Mouse (Mus musculus) midbrain, embryonic 12.5 days (tissue): ENCODE measurements around the gene Arhgap24. TPM values are rescaled to one million over a fixed set of nuclear protein-coding genes. Genes with fewer than 3 reads are reported as not detected.

ENCODE experiments used
- ATAC-seq: fragments of 200-750 bp; cut with Nextera tagmentation; 2 replicates; pipeline ENCODE4 v1.8.0; 2017; ENCODE audit warnings: low read depth, moderate TSS enrichment, moderate library complexity; ENCODE audit not compliant: low FRiP score
- H3K27ac ChIP-seq: fragments of 300-500 bp; sonication (generic); replicated peaks from 2 replicates; pipeline ENCODE4 v1.5.1; 2016; ENCODE audit warnings: mild to moderate bottlenecking
- H3K27me3 ChIP-seq: fragments of 300-500 bp; sonication (generic); 2 replicates; pipeline ENCODE4 v1.6.1; 2016; ENCODE audit warnings: mild to moderate bottlenecking
- H3K36me3 ChIP-seq: fragments of 300-500 bp; sonication (generic); 2 replicates; pipeline ENCODE4 v1.6.1; 2016
- H3K4me1 ChIP-seq: fragments of 300-500 bp; sonication (generic); 2 replicates; pipeline ENCODE4 v1.6.1; 2016
- H3K4me2 ChIP-seq: fragments of 300-500 bp; sonication (generic); replicated peaks from 2 replicates; pipeline ENCODE4 v1.6.1; 2016; ENCODE audit warnings: mild to moderate bottlenecking, moderate library complexity
- H3K4me3 ChIP-seq: fragments of 300-500 bp; sonication (generic); 2 replicates; pipeline ENCODE4 v1.5.1; 2016; ENCODE audit warnings: mild to moderate bottlenecking
- H3K9ac ChIP-seq: fragments of 300-500 bp; sonication (generic); replicated peaks from 2 replicates; pipeline ENCODE4 v1.6.1; 2016; ENCODE audit warnings: mild to moderate bottlenecking, moderate library complexity
- H3K9me3 ChIP-seq: fragments of 300-500 bp; sonication (generic); 2 replicates; pipeline ENCODE4 v1.6.1; 2016; ENCODE audit warnings: mild to moderate bottlenecking
- WGBS: fragments of 180-500 bp; shearing (Covaris S2); methylation state at CpG from one replicate; pipeline ENCODE4 v1.1.7; 2016; 5-methylcytosine and 5-hydroxymethylcytosine counted together
- polyA plus RNA-seq: library from polyadenylated mRNA; unstranded; fragments of >200 nt; fragmentation: Nextera tagmentation; extraction: Ambion mirVana; gene quantifications from 2 replicates; pipeline ENCODE4 v1.2.1, GENCODE M21; 2016

The Arhgap24 gene
- polyA plus RNA-seq, 1 experiment from 2014 or later: 5.7 TPM

DNA sequence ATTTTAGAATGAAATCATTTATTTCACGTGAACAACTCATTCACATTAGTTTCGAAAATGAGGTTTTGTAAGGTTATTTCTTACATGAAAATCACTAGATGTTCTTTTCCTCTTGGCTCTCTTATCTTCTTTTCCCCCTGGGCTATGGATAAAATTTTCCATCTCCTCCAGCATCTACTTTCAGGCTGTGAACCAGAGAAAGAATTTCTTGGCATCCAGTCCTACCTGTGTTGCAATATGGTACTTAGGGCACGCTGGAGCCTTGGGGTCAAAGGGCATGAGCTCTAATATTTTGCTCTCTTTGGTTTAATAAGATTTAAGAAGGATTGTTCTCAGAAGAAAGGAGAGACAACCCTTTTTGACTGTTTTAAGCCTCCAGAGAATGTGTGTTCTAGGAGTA lies 132.4 kb downstream of the Arhgap24 start:
- H3K4me3 ChIP-seq: no peak overlapping the region
- H3K36me3 ChIP-seq: no peaks in the 10 kb centered on the region
- H3K9me3 ChIP-seq: no peaks in the 10 kb centered on the region
- no peak overlapping the region for H3K27ac ChIP-seq
- no peak overlapping the region for H3K9ac ChIP-seq
- no peak for ATAC-seq
- H3K4me2 ChIP-seq: no peak overlapping the region
- 83% methylated on average over 3 of the region's 3 CpGs for WGBS
- H3K27me3 ChIP-seq: no peaks in the 10 kb centered on the region
- H3K4me1 ChIP-seq: no peaks in the 10 kb centered on the region

DNA sequence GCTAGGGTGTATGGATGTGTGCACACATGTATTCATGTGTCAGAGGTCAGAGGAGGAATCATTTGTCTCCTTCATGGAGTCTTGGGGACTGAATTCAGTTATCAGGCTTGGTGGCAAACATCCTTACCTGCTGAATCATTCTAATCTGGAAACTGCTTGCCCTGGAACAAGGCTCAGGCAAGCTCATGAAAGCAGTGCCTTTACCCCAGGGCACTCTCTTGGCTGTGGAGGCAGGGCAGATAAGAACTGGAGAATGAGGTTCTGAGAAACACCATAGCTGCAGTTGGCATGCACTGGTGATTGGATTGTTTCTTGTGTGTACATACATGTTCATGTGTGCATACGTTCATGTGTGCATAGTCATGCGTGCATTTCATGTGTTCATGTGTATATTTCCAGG lies 132.9 kb downstream of the Arhgap24 start:
- H3K4me1 ChIP-seq: no peaks in the 10 kb centered on the region
- no peaks in the 10 kb centered on the region for H3K36me3 ChIP-seq
- WGBS: 91% methylated on average over 2 of the region's 2 CpGs
- H3K9ac ChIP-seq: no peak overlapping the region
- no peaks in the 10 kb centered on the region for H3K27me3 ChIP-seq
- H3K27ac ChIP-seq: no peak overlapping the region
- H3K4me2 ChIP-seq: no peak overlapping the region
- no peaks in the 10 kb centered on the region for H3K9me3 ChIP-seq
- no peak for ATAC-seq
- no peak overlapping the region for H3K4me3 ChIP-seq

DNA sequence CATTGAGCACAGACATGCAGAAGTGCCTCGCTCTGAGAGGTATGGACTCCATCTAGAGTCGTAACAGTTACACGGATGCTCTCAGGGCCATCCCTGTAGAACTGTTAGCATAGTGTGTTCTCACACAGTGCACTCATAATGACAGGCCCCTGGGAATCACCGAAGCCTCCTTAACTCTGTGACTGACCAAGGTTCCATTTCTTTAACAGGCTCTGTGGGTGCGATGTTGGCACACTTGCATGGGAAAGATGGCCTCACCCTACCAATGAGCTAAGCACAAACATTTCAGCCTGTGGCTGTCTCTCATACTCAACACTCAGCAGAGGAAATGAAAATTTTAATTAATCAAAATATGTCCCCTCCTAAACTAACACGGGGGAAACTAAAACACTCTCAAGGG lies 134.1 kb downstream of the Arhgap24 start:
- Histone ChIP-seq H3K4me2 (no peak overlapping the region), H3K4me1 (no peaks in the 10 kb centered on the region), H3K27ac (no peak overlapping the region), H3K4me3 (no peak overlapping the region), H3K9me3 (no peaks in the 10 kb centered on the region), H3K27me3 (no peaks in the 10 kb centered on the region), H3K9ac (no peak overlapping the region), H3K36me3 (no peaks in the 10 kb centered on the region)
- no peak for ATAC-seq
- WGBS: 92% methylated on average over 6 of the region's 6 CpGs

DNA sequence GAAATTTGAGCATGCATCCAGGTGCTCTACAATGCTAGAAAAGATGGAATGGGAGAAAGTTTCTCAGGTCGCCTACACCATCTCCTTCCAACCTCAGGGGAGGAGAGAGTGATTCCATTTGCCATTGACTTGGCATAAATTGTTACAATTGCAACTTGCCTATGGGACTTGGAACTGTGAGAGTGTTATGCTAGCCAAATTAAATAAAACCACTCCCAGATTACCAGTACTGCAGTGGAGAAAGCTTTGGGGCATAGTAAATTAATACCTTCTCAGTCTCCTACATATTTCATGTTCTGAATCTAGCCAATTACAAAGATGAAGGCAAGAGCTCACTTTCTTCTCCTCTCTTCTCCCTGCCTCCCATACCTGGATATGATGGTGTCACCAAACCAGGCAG lies 139.8 kb downstream of the Arhgap24 start:
- Histone ChIP-seq H3K27ac (no peak overlapping the region), H3K9ac (no peak overlapping the region), H3K4me3 (no peak overlapping the region), H3K36me3 (no peaks in the 10 kb centered on the region), H3K27me3 (no peaks in the 10 kb centered on the region), H3K9me3 (no peaks in the 10 kb centered on the region), H3K4me2 (no peak overlapping the region), H3K4me1 (no peaks in the 10 kb centered on the region)
- no peak for ATAC-seq
- 92% methylated on average over 1 of the region's 1 CpGs for whole genome bisulfite sequencing

DNA sequence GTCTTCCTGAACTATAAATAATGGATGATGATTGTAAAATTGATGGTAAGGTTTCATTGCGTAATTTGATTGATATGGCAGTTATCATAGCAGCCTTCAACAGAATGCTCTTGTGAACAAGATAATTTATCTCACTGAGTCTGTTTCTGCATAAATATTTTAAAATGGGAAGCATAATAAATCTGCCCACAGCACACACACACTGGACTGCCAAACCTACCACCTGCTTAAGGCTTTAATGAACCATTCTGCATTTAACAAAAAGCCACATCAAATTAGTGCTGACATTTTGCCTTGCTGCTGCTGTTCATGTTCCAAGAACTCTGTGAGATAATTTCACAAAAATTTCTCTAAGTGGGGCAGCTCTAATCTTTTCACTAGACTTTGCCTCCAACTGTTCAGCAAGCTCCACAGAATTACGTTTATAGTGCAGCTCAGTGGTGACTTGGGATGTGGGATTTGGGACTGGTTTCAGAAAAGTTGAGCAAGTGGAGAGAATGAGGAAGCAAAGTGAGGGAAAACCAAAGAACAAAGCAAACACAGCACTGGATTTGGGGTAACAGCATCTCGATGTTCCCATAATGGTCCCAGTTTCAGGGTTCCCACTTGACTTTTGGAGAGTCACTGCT lies 142.7 kb downstream of the Arhgap24 start:
- no peak overlapping the region for H3K27ac ChIP-seq
- H3K4me1 ChIP-seq: no peaks in the 10 kb centered on the region
- no peaks in the 10 kb centered on the region for H3K36me3 ChIP-seq
- H3K4me2 ChIP-seq: no peak overlapping the region
- 91% methylated on average over 3 of the region's 3 CpGs for WGBS
- H3K9ac ChIP-seq: no peak overlapping the region
- H3K9me3 ChIP-seq: no peaks in the 10 kb centered on the region
- H3K27me3 ChIP-seq: no peaks in the 10 kb centered on the region
- ATAC-seq: no peak
- H3K4me3 ChIP-seq: no peak overlapping the region

DNA sequence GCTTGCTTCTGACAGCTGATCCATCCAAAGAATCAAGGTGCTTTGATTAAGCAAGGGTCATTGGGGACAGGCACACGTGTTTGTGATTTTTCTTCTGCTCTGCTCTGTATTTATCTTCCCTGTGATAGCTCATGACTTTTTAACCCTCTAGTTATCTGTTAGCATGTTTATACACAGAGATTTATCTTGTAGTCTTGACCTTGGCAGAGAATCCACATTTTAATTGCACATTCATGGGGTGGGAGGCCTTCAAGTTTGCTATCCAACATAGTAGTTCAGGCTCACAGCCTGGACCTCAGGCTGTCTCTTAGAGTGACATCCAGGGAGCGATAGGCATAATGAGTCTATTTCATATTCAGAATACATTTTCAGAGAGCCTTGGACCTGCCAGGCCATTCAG lies 145.5 kb downstream of the Arhgap24 start:
- H3K4me1 ChIP-seq: no peaks in the 10 kb centered on the region
- no peak overlapping the region for H3K4me3 ChIP-seq
- no peaks in the 10 kb centered on the region for H3K27me3 ChIP-seq
- H3K36me3 ChIP-seq: no peaks in the 10 kb centered on the region
- no peak for ATAC-seq
- H3K27ac ChIP-seq: no peak overlapping the region
- H3K9ac ChIP-seq: no peak overlapping the region
- no peak overlapping the region for H3K4me2 ChIP-seq
- H3K9me3 ChIP-seq: no peaks in the 10 kb centered on the region
- 71% methylated on average over 2 of the region's 2 CpGs for WGBS

DNA sequence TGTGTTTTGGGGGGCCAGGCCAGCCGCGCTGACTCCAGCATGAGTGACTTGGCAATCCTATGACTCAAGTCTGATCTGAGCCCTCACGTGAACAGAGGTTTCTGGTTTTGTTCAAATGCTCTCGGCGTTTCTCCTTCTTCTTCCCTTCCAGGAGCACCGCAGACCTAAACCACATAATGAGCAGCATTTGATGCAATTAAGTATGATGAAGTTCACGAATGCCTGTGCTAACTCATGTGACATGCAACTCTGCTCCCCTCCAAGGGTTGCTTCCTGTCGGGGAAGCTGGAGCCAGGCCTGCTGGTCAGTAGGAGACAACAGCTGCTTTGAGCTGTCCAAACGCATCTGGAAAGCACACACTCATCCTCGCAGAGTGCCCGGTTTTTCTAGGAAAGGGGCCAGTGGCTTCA lies 148.2 kb downstream of the Arhgap24 start:
- no peak overlapping the region for H3K27ac ChIP-seq
- H3K36me3 ChIP-seq: no peaks in the 10 kb centered on the region
- H3K4me1 ChIP-seq: no peaks in the 10 kb centered on the region
- H3K4me2 ChIP-seq: no peak overlapping the region
- no peak overlapping the region for H3K9ac ChIP-seq
- no peak overlapping the region for H3K4me3 ChIP-seq
- 86% methylated on average over 11 of the region's 11 CpGs for WGBS
- H3K9me3 ChIP-seq: no peaks in the 10 kb centered on the region
- H3K27me3 ChIP-seq: no peaks in the 10 kb centered on the region
- no peak for ATAC-seq

DNA sequence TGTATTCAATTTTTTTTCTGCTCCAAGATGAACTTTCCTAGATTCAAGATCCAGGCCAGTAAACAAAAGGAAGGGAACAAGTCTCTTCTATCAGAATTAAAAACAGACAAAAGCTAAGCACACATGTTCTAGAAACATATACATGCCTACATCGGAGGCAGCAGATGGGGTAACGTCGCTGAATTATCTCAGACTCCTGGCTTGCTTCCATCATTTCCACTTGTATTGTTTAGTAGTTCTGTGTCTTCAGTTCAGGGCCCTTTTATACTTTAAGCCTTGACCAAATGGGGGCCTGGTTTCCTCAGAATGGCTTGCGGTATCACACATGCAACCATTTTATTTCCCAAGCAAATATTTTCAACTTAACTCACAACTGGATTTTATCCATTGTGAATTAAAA lies 154.4 kb downstream of the Arhgap24 start:
- no peak overlapping the region for H3K4me3 ChIP-seq
- no peak overlapping the region for H3K9ac ChIP-seq
- no peaks in the 10 kb centered on the region for H3K27me3 ChIP-seq
- WGBS: 85% methylated on average over 4 of the region's 4 CpGs
- no peak overlapping the region for H3K4me2 ChIP-seq
- H3K27ac ChIP-seq: no peak overlapping the region
- no peaks in the 10 kb centered on the region for H3K4me1 ChIP-seq
- no peak for ATAC-seq
- no peaks in the 10 kb centered on the region for H3K36me3 ChIP-seq
- H3K9me3 ChIP-seq: no peaks in the 10 kb centered on the region

DNA sequence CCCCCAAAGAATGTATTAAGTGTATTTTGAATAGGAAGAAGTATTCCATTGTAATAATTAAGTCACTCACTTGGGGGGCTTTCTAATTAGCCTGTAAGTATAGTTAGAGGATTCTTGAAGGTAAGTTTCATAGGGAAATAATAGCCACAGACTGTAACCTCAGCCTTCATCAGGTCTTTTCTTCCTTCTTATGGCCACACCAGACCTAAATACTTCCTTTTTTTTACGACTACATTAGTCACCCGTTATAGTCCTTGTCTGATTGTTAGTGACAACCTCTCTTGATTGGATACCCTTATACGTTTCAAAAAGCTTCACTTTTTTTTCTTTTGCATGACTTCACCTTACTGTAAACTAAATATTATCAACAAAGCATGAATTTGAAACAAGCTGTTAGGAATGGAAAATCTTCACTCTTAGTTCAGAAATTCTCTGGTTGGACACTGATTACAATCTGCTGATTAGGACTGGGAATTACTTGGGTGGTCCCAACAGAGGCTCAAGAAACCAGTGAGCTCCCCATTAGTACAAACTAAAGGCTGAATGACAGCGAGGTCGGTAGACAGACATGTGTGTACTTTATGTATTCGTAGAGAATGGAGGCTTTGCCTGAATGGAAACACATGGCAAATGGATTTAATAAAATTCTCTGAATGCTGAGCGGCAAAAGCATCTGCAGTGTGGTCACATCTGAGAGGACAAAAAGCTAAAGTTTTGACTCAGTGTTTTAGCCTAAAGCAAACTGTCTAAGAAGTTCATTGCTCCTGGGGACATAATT lies 158.8 kb downstream of the Arhgap24 start:
- Histone ChIP-seq H3K4me3 (no peak overlapping the region), H3K4me1 (no peaks in the 10 kb centered on the region), H3K27ac (no peak overlapping the region), H3K36me3 (no peaks in the 10 kb centered on the region), H3K9ac (no peak overlapping the region), H3K4me2 (no peak overlapping the region), H3K27me3 (no peaks in the 10 kb centered on the region), H3K9me3 (no peaks in the 10 kb centered on the region)
- WGBS: 76% methylated on average over 7 of the region's 7 CpGs
- ATAC-seq: no peak

DNA sequence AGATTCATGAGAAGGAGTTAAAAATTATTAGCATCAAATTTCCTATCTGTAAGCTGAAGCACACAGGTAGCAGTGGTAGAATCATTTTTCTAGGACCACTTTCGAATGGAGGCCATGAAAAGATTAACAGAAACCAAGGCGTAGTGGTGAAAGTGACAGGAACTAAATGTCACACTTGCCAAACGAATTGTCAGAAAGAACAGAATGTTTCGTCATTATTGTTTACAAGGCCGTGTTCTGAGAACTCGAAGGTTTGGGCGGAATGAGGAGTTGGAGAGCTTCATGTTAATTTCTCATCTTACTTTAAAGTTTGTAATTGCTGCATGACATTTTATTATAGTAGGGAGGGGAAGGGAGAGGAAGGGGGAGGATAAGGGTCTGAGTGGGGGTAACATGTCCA lies 162.2 kb downstream of the Arhgap24 start:
- Histone ChIP-seq H3K4me2 (no peak overlapping the region), H3K36me3 (no peaks in the 10 kb centered on the region), H3K27me3 (no peaks in the 10 kb centered on the region), H3K4me1 (no peaks in the 10 kb centered on the region), H3K9ac (no peak overlapping the region), H3K4me3 (no peak overlapping the region), H3K27ac (no peak overlapping the region), H3K9me3 (no peaks in the 10 kb centered on the region)
- ATAC-seq: no peak
- 92% methylated on average over 7 of the region's 7 CpGs for WGBS

DNA sequence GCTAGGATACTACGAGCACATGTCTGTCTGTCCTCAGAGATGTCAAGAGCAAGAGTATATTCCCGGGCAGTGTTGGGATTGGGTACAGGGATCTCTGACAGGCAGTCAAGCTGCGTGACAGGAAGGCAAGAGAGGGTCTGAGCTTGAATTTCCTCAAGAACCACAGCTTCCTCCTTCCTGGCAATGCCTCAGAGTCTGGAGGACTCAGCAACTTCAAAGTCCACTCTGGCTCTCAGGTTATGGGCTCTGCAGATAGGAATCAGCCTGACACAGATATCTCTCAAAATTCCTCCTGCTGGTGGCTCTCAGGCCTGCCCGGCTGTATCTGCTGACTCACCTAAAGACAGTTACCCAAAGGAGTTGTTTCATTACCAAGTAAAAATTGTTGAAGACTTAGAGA lies 162.6 kb downstream of the Arhgap24 start:
- Histone ChIP-seq H3K27ac (no peak overlapping the region), H3K36me3 (no peaks in the 10 kb centered on the region), H3K9ac (no peak overlapping the region), H3K27me3 (no peaks in the 10 kb centered on the region), H3K9me3 (no peaks in the 10 kb centered on the region), H3K4me3 (no peak overlapping the region), H3K4me1 (no peaks in the 10 kb centered on the region), H3K4me2 (no peak overlapping the region)
- no peak for ATAC-seq
- 88% methylated on average over 4 of the region's 4 CpGs for WGBS

DNA sequence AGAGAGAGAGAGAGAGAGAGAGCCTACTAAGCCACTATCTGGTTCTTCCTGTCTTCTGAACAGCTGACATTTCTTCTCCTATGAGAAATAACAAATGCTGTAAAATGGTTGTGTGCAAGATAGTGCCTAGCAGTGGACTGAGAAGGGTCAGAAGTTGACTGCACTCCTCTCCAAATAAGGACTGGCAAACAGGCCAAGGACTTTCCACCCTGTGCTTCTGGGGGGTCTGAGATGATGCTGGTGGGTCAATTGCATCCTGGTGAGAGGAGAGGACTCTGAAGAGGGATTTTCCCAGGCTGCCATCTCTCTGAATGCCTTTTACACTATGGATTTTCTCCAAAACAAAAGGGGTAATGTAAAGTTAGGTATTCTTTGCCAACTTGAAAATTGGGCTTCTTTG lies 177.9 kb downstream of the Arhgap24 start:
- H3K36me3 ChIP-seq: no peaks in the 10 kb centered on the region
- H3K27me3 ChIP-seq: no peaks in the 10 kb centered on the region
- no peak for ATAC-seq
- no peak overlapping the region for H3K27ac ChIP-seq
- no peak overlapping the region for H3K4me3 ChIP-seq
- H3K4me1 ChIP-seq: no peaks in the 10 kb centered on the region
- H3K9me3 ChIP-seq: no peaks in the 10 kb centered on the region
- H3K4me2 ChIP-seq: no peak overlapping the region
- no peak overlapping the region for H3K9ac ChIP-seq
